Comparison of ENCODE assay signal across 8 mouse cellular contexts in the genomic region with DNA sequence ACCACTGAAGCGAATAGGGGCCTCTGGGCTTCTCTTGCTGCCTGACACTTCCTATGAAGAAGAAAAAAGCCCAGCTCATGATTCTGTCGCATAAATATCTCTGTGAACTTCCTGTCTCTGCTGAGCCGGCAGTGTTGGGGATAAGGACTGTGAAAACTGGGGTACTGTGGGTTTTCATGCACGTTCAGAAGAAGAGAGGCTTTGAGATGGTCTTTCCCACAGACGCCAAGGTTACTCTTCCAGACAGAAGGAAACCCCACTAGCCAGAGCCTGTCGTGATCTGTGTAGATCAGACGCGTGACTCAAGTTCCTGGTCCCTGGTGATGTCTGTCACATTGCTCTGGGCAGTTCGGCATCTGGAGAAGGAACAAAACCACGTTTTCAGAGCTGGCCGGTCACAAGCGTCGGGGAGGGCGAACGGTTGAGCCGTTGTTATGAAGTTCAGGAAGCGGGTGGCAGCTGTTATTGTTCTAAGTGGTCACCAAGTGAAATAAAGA. TPM values are rescaled to one million over a fixed set of nuclear protein-coding genes. Genes with fewer than 3 reads are reported as not detected.
DNase-seq lines count a peak whose midpoint lies in the region; ATAC-seq lines count a peak whose summit lies in the region.

No protein-coding gene starts in this region.

- no peaks in the 10 kb centered on the region for H3K36me3 ChIP-seq in heart, embryonic 15.5 days

- 53% methylated on average over 17 of the region's 17 CpGs for WGBS in heart, embryonic 15.5 days

- peak; percentile 24 for DNase-seq in gastrocnemius, adult 18-20 months (ENCODE audit: low spot score)
- no peak for DNase-seq in gastrocnemius, adult 8-10 months (ENCODE audit: low spot score in 2 of 2)
- DNase-seq in adrenal gland, postnatal 36 days: peak; percentile 33 to 48
- peak; percentile 64 to 82 for DNase-seq in kidney, postnatal 36 days
- DNase-seq in frontal cortex, adult 2 months (ENCODE audit: extremely low spot score in 1 of 2, low spot score in 1 of 2): no peak
- DNase-seq in cerebellum, adult 9-10 months: no peak

- no peaks in the 10 kb centered on the region for H3K9me3 ChIP-seq in heart, embryonic 15.5 days (replicated peaks)

- no peak overlapping the region for H3K4me3 ChIP-seq in heart, embryonic 15.5 days

- H3K4me2 ChIP-seq in heart, embryonic 15.5 days: peak overlapping the region; percentile 26

- ATAC-seq in heart, embryonic 15.5 days (replicated peaks; ENCODE audit: insufficient number of reproducible peaks, insufficient read depth, low FRiP score, low read depth): peak; percentile 51
- ATAC-seq in megakaryocyte progenitor cell, adult 5-6 weeks (replicated peaks; ENCODE audit: poor library complexity): peak; percentile 53

- peaks cover 12% of the 10 kb centered on the region for H3K4me1 ChIP-seq in heart, embryonic 15.5 days (replicated peaks)

- H3K27me3 ChIP-seq in heart, embryonic 15.5 days: no peaks in the 10 kb centered on the region

- peak overlapping the region; percentile 79 for H3K27ac ChIP-seq in heart, embryonic 15.5 days

- H3K9ac ChIP-seq in heart, embryonic 15.5 days: no peak overlapping the region

RNA-seq across cellular contexts. Expression of a gene that starts 20.1 kb away (rescaled TPM):
- total RNA-seq in gastrocnemius, adult 18-20 months (2021): 1 to 10 TPM; 3.9 to 4.1 TPM
- 1 to 10 TPM; 1.8 to 3.9 (median 2.6) TPM for total RNA-seq in gastrocnemius, adult 8-10 months (2022)
- 10 to 100 TPM; 16.9 to 22.2 TPM for total RNA-seq in adrenal gland, postnatal 36 days (2021)
- polyA plus RNA-seq in heart, embryonic 15.5 days (2015; fragmentation: Nextera tagmentation; extraction: Ambion mirVana): 4.4 and 11.5 TPM in 2 replicates
- total RNA-seq in megakaryocyte progenitor cell, adult 5-6 weeks (2015): 57.6 and 66.3 TPM in 2 replicates
- 67.8 and 85.6 TPM in 2 replicates for total RNA-seq in megakaryocyte progenitor cell, adult 5-6 weeks (2017)
- 13.1 and 19.8 TPM in 2 replicates for polyA plus RNA-seq in frontal cortex, adult 2 months (2012; rRNA removed)

Comparison
In these comparisons a context has a peak if more than half of its experiments do, and no peak if none do; other contexts are left out.
1. DNase-seq: peak in gastrocnemius, adult 18-20 months (single experiment), adrenal gland, postnatal 36 days (2 of 2) and kidney, postnatal 36 days (2 of 2); none in gastrocnemius, adult 8-10 months (0 of 2), frontal cortex, adult 2 months (0 of 2) and cerebellum, adult 9-10 months (single experiment).